Mouse (Mus musculus) adipocyte (in vitro differentiated cells): ENCODE data around the gene Vps8.

ENCODE experiments used
- DNase-seq: peaks from one replicate; pipeline ENCODE4 v3.0.0-alpha.2; 2016; ENCODE audit warnings: low spot score

Gene Vps8

GRCm38 (mm10) chr16:21550453-21550852 lies 127.5 kb downstream of the Vps8 start:
- DNase-seq = no peak

- no peak for DNase-seq
Measured at GRCm38 (mm10) chr16:21553506-21553905, 130.6 kb downstream of the Vps8 start.

- DNase-seq = no peak
Measured at GRCm38 (mm10) chr16:21562625-21563300, 139.8 kb downstream of the Vps8 start.

GRCm38 (mm10) chr16:21563322-21563721 lies 140.4 kb downstream of the Vps8 start:
- no peak for DNase-seq

- DNase-seq = no peak
Measured at GRCm38 (mm10) chr16:21567093-21567492, 144.2 kb downstream of the Vps8 start.

- DNase-seq = no peak
Measured at GRCm38 (mm10) chr16:21569952-21570351, 147.0 kb downstream of the Vps8 start.

- no peak for DNase-seq
Measured at GRCm38 (mm10) chr16:21570786-21571185, 147.9 kb downstream of the Vps8 start.

- DNase-seq = no peak
Measured at GRCm38 (mm10) chr16:21576000-21576420, 153.1 kb downstream of the Vps8 start.

GRCm38 (mm10) chr16:21589110-21589509 lies 166.2 kb downstream of the Vps8 start:
- DNase-seq = no peak

GRCm38 (mm10) chr16:21590806-21591205 lies 167.9 kb downstream of the Vps8 start:
- no peak for DNase-seq

GRCm38 (mm10) chr16:21591511-21591910 lies 168.6 kb downstream of the Vps8 start:
- DNase-seq = no peak

GRCm38 (mm10) chr16:21595539-21595938 lies 172.6 kb downstream of the Vps8 start:
- no peak for DNase-seq

- no peak for DNase-seq
Measured at GRCm38 (mm10) chr16:21604354-21604753, 181.4 kb downstream of the Vps8 start.

- DNase-seq = no peak
Measured at GRCm38 (mm10) chr16:21606249-21607020, 183.5 kb downstream of the Vps8 start.

- no peak for DNase-seq
Measured at GRCm38 (mm10) chr16:21607021-21607650, 184.2 kb downstream of the Vps8 start.

- no peak for DNase-seq
Measured at GRCm38 (mm10) chr16:21607651-21608040, 184.7 kb downstream of the Vps8 start.

GRCm38 (mm10) chr16:21608176-21608865 lies 185.4 kb downstream of the Vps8 start:
- DNase-seq = no peak

GRCm38 (mm10) chr16:21610473-21610872 lies 187.6 kb downstream of the Vps8 start:
- no peak for DNase-seq

- DNase-seq = no peak
Measured at GRCm38 (mm10) chr16:21615802-21616201, 192.9 kb downstream of the Vps8 start.

- no peak for DNase-seq
Measured at GRCm38 (mm10) chr16:21620630-21621029, 197.7 kb downstream of the Vps8 start.

GRCm38 (mm10) chr16:21625784-21626634 lies 203.1 kb downstream of the Vps8 start:
- DNase-seq = no peak
